Mouse (Mus musculus) C2C12 (cell line): ENCODE results near the gene Arhgef3.

ENCODE experiments used
- CEBPB ChIP-seq: IDR thresholded peaks from one replicate; pipeline ENCODE4 v1.6.1; 2011; ENCODE audit warnings: low read depth, mild to moderate bottlenecking, control low read depth, moderate library complexity
- CTCF ChIP-seq: IDR thresholded peaks from one replicate; pipeline ENCODE4 v1.5.1; 2011; ENCODE audit not compliant: control insufficient read depth, insufficient read depth, insufficient read length
- MAX ChIP-seq: IDR thresholded peaks from one replicate; pipeline ENCODE4 v1.6.1; 2011; ENCODE audit warnings: mild to moderate bottlenecking, control low read depth
- USF1 ChIP-seq: IDR thresholded peaks from one replicate; pipeline ENCODE4 v1.6.1; 2011; ENCODE audit warnings: low read depth, mild to moderate bottlenecking, control low read depth, moderate library complexity

DNA sequence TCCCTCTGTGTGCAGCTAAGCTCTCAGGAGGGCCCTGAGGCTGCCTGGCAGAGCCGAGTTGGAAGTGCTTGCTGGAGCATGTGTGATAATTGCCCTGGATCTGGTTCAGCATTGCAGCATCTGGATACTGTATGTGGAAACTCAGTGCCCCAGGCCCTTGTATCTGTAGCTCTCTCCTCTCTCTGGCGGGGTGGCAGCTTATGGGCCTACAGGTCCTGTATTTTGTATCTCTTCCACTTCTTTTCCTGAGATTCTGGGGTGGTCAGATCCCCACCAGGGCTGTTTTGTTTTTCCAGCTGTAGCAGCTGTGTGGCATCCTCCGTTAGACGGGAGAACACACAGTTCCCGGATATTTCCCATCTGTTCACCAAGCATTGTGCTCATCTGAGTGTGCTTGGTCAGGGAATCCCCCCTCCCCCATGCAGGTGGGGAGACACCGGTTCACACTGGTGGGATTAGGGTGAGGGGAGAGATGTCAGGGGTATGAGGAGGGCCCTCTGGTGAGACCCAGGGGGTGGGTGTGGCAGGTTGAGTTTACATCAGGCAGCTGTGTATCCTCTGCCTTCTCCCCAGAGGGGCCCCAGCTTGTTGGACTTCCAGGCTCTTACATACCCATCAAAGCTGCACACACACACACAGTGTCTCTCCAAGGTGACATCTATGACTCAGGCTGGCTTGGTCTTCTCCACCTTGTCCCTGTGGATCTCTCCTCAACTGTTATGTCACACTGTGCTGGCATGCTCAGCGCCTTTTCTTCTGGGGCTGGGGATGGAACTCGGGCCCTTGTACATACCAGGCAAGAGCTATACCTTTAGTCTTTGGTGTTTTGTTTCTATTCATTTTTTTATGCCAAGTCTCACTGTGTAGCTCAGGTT lies 30.7 kb downstream of the Arhgef3 start:
- TF ChIP-seq MAX: no peak
- no peak for TF ChIP-seq CTCF
- no peak for TF ChIP-seq CEBPB
- no peak for TF ChIP-seq USF1
